Mouse (Mus musculus): ENCODE measurements around the gene Abi3.
A peak's percentile ranks its signal among the peaks of the same experiment; 100 is the strongest.

Gene Abi3

GRCm38 (mm10) chr11:95825625-95826024 is 16.7 kb downstream of the Abi3 start:
- no peak for DNase-seq (ENCODE audit: low spot score)

DNA sequence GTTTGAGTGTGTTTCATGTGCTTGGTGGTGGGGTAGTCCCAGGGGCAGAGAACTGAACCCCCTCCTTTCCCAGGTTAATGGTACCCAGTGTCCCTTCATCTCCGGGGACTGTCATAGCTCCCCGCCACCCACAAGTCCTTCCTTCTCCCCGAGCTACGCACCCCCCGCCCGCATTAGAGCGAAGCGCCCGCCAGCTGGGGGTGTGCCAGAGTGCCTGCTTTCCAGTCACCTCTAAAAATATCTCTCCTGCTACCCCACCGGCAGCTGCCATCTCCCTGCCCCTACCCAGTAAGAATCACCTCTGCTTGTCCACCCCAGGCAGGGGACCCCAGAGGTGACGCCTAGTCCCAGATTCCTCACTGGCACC is 17.4 kb downstream of the Abi3 start:
- DNase-seq (ENCODE audit: low spot score): no peak

DNA sequence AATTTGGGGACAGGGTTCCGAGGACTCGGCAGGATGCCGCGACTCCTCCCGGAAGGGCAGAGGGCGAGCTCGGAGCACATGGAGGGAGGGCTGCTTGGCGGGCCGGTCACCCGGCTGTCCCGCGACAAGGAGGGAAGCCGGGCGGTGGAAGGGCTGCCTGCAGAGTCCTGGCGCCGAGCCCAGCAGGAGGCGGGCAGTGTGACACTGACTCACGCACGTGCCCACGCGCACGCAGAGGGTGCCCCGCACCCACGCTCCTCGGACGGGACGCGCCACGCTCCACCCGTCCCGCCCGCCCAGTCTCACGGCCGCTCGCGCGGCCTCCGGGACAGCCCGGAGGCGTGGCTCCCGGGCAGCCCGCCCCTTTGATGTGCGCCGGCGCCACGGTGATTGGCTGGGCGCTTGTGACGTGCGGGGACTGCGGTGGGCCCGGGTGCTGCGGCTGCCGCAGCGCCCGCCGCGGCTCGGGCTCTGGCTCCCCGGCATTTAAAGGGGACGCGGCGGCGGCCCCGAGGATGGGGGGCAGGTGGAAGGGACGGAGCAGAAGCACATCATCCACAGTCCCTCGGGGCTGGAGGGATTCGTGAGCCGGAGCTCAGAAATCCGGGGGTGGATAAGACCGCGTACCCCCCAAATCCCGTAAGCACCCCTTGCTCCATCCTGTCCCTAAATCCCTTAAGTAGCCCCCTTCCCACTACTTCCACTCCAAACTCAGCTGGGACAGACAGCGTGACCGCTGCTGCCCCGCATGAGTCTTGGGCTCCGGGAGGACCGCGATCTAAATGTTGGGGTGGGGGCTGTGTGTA is 18.0 kb downstream of the Abi3 start, which contains the start of gene Phospho1:
Gene Phospho1, plus strand, starts transcription at position 429 of the 806 bp plus-strand sequence.
- DNase-seq (ENCODE audit: low spot score): peak; percentile 85

DNA sequence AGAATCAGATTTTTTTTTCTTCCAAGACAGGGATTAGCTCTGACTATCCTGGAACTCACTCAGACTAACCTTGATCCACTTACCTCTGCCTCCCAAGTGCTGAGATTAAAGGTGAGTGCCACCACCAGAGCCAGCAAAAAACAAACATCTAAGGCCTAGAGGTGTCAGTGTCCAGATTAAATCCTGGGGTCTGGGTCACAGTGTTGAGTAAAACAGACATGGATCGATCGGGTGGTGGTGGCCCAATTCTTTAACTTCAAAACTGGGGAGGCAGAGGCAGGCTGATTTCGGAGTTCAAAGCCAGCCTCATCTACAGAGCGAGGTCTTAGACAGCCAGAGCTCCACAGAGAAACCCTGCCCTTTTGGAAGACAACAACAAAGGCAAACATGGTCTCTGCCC is 19.8 kb downstream of the Abi3 start:
- DNase-seq (ENCODE audit: low spot score): no peak

DNA sequence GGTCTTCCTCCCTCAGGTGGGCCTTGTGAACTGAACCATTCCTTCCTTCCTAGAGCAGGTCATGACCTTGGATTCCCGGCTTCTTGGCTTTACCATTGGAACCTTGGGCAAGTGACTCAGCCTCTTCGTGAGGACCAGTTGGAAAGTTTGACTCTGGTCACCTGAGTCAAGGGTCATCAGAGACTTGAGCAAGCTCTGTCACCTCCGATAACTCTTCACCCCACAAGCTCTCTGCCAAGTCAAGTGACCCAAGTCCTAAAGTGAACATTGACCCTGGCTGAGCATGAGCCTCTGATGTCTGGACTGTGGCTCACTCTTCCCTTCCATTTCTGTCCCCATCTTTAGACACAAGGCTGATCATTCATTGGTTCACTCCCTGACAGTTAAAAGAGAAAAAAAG is 20.8 kb downstream of the Abi3 start:
- no peak for DNase-seq (ENCODE audit: low spot score)

DNA sequence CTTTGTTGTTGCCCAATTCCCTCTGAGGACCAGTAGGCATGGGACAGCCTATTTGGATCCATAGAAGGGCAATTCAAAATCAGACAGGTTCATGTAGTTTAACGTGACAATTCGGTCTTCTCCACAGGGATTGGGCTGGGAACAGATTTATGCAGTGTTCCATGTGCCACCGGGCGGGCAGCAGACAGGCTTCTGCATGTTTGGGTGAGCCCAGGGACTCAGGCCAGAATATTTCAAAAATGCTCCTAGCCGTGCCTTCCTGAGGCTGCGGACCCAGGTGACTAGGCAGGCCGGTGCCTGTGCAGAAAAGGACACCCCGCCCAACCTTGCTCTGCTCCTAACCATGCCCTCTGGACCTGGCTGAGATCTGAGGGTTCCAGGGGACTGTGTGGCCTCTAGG is 23.1 kb downstream of the Abi3 start:
- no peak for DNase-seq (ENCODE audit: low spot score)

DNA sequence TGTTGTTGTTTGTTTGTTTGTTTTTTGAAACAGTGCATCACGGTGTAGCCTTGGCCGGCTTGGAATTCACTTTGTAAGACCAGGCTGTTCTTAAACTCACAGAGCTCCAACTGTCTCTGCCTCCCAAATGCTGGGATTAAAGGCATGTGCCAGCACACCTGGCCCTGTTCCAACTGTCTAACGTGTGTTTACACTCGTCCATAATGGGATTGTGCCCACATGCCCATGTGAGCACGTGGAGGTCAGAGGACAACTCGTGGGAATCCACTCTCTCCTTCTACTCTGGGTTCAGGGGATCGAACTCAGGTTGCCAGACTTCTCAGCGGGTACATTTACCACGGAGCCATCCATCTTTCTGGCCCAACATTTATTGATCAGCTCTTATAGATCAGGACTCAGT is 26.9 kb downstream of the Abi3 start:
- no peak for DNase-seq (ENCODE audit: low spot score)

DNA sequence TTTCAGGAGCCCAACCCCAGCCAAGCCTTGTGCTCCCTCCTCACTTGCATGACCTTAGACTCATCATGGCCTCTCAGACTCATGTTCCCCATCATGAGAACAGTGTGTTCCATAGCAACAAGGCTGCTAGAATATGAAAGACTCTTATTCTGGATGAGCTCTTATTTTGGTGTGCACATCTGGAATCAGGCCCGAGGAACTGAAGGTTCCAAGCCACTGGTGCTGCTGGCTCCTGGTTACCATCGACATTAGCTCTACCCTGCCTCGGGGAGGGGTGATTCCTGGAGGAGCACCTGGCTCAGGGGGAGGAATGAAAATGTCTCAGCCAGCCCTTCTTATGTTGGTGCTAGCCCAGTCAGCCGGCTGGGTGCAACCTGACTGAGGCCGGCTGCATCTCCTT is 27.4 kb downstream of the Abi3 start:
- no peak for DNase-seq (ENCODE audit: low spot score)

- no peak for DNase-seq (ENCODE audit: low spot score)
Observed at GRCm38 (mm10) chr11:95814101-95814500, 28.2 kb downstream of the Abi3 start.

GRCm38 (mm10) chr11:95812224-95812623 is 30.1 kb downstream of the Abi3 start:
- no peak for DNase-seq (ENCODE audit: low spot score)

DNA sequence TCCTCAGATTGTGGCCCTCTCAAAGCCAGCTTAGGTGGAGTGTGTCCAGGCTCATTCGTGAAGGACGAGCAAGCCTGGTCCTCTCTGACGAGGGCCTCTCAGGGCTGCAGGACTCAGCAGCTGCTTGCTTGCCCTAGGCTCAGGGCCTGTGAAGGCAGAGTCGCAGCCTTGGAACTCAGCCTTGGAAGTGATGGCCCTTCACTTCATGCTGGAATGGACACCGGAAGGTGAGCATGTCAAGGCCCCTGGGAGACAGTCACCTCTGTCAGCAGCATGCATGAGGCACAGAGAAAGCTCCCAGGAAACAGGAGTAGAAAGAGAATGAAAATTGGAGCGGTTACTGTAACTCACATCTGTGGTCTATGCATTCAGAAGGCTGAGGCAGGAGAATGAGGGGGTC is 30.5 kb downstream of the Abi3 start:
- DNase-seq (ENCODE audit: low spot score): no peak

- DNase-seq (ENCODE audit: low spot score): no peak
Observed at GRCm38 (mm10) chr11:95810828-95811227, 31.4 kb downstream of the Abi3 start.

GRCm38 (mm10) chr11:95809603-95810002 is 32.7 kb downstream of the Abi3 start:
- DNase-seq (ENCODE audit: low spot score): no peak

GRCm38 (mm10) chr11:95808448-95809011 is 33.7 kb downstream of the Abi3 start:
- peak; percentile 71 for DNase-seq (ENCODE audit: low spot score)

DNA sequence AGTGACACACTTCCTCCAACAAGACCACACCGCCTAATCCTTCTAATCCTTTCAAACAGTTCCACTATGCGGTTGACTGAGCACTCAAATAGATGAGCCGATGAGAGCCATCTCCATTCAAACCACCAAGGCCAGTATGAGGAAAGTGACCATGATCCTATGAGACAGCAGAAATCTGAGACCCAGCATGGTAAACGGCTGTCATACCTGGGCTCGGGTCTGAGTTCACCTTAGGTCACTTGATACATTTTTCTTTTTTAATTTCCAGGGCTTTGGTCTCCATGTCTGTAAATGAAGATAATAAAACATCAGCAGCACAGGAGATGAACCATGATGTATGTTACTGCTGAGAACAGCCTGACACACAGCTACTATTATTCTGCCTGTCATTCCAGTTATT is 34.4 kb downstream of the Abi3 start:
- no peak for DNase-seq (ENCODE audit: low spot score)

DNA sequence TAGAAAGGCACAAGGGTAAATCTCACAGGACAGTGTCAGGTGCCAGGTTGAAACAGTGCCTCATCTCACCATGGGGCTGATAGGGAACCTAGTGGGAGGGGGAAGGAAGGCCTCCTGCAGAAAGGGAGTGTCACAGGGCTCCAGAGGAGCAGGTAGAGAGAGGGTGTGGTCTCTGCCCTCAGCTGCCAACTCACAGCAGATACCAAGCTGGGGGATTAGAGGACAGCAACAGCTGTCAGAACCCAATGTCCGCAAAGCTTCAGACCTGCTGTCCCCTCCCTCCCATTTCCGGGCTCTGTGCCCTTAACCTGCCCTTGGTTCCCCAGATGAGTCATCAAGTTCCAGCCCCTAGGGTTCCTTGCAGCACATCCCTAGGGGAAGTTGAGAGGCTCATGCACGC is 36.7 kb downstream of the Abi3 start:
- peak; percentile 41 for DNase-seq (ENCODE audit: low spot score)

GRCm38 (mm10) chr11:95805010-95805409 is 37.3 kb downstream of the Abi3 start:
- DNase-seq (ENCODE audit: low spot score): no peak

GRCm38 (mm10) chr11:95795582-95795981 is 46.7 kb downstream of the Abi3 start:
- no peak for DNase-seq (ENCODE audit: low spot score)

DNA sequence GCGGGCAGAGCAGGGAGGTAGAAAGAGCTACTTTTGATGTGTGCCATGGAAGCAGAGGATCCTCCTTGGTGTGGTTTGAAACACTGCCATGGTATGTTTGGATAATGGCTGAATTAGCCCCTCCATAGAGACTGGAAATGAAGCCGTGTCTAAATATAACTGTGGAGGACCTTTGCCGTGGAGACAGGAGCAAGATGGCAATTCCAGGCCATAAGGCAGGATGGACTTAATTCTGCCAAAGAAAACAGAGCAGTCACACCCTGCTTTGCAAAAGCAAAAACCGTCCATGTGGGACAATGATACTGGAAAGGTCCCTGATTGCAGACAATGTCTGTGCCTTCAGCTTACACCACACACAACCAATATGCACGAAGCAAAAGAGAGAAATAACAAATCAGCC is 48.1 kb downstream of the Abi3 start:
- no peak for DNase-seq (ENCODE audit: low spot score)

DNA sequence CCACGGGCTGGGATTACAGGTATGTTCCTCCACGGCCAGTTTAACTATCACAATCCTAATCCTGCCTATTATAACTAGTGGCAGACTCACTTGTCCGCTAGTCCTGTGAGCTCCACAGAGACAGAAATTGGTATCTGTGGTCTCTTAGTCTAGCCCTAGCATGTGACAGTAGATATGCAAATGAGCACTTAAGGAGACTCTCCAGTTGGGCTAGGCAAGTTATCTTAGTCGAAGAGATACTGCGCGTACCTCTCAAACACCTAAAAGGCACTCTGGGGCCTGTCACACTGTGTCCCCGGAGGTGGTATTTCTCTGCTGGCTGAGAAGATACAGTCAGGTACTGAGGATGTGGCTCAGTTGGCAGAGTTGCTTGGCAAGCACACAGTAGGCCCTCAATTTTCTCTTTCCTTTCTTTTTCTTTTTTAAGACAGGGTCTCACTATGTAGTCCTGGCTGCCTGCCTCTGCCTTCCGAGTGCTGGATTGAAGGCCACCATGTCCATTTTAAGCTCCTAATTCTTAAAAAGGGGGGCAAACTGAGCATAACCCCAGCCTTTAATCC is 49.2 kb downstream of the Abi3 start:
- no peak for DNase-seq (ENCODE audit: low spot score)

- no peak for DNase-seq (ENCODE audit: low spot score)
Observed at GRCm38 (mm10) chr11:95791787-95792186, 50.5 kb downstream of the Abi3 start.

GRCm38 (mm10) chr11:95789451-95789891 is 52.8 kb downstream of the Abi3 start:
- no peak for DNase-seq (ENCODE audit: low spot score)

- no peak for DNase-seq (ENCODE audit: low spot score)
Observed at GRCm38 (mm10) chr11:95786511-95786910, 55.8 kb downstream of the Abi3 start.

GRCm38 (mm10) chr11:95785675-95786074 is 56.6 kb downstream of the Abi3 start:
- DNase-seq (ENCODE audit: low spot score): peak; percentile 29

Measured in spleen, adult 12 weeks (tissue).